Mouse (Mus musculus) R1 (cell line): ENCODE data around the gene Olfr95.
"Not testable (repeated sequence)": the region's sequence is repeated elsewhere in the genome, so short reads cannot be mapped to it uniquely, and the experiment has no call there.

Experiments used
- DNase-seq: peaks from one replicate; pipeline ENCODE4 v3.0.0-alpha.2; 2018; ENCODE audit warnings: low read depth, low spot score

Olfr95 gene

GRCm38 (mm10) chr17:37213018-37213417, at the start of gene Olfr95:
Olfr95 (minus strand) TSS chr17:37213118.
- no peak for DNase-seq

- peak; percentile 62 for DNase-seq
Observed at GRCm38 (mm10) chr17:37250544-37250943, 37.6 kb upstream of the Olfr95 start.

GRCm38 (mm10) chr17:37249460-37249859, 36.5 kb upstream of the Olfr95 start:
- DNase-seq: no peak

- DNase-seq: peak; percentile 74
Observed at GRCm38 (mm10) chr17:37246715-37247114, 33.8 kb upstream of the Olfr95 start.

- peak; percentile 41 for DNase-seq
Observed at GRCm38 (mm10) chr17:37242198-37242597, 29.3 kb upstream of the Olfr95 start.

GRCm38 (mm10) chr17:37237230-37237629, 24.3 kb upstream of the Olfr95 start, which contains the start of gene Olfr97:
Olfr97 (minus strand) TSS chr17:37237330.
- not testable (repeated sequence) for DNase-seq

GRCm38 (mm10) chr17:37221879-37222278, 9.0 kb upstream of the Olfr95 start:
- peak; percentile 23 for DNase-seq

- DNase-seq: no peak
Observed at GRCm38 (mm10) chr17:37219846-37220245, 6.9 kb upstream of the Olfr95 start, which contains the start of gene Olfr96. Olfr96 (plus strand) TSS chr17:37220146.

- DNase-seq: no peak
Observed at GRCm38 (mm10) chr17:37218486-37218885, 5.6 kb upstream of the Olfr95 start.

- peak; percentile 69 for DNase-seq
Observed at GRCm38 (mm10) chr17:37210884-37211768, 1.8 kb downstream of the Olfr95 start.

- DNase-seq: no peak
Observed at GRCm38 (mm10) chr17:37203917-37204236, 9.0 kb downstream of the Olfr95 start.

GRCm38 (mm10) chr17:37203206-37203916, 9.6 kb downstream of the Olfr95 start:
- DNase-seq: peak; percentile 83

- DNase-seq: no peak
Observed at GRCm38 (mm10) chr17:37200894-37201293, 12.0 kb downstream of the Olfr95 start, which contains the start of gene Olfr94. Olfr94 (minus strand) TSS chr17:37200994.

- peak; percentile 48 for DNase-seq
Observed at GRCm38 (mm10) chr17:37196845-37197724, 15.8 kb downstream of the Olfr95 start.

- no peak for DNase-seq
Observed at GRCm38 (mm10) chr17:37194782-37195181, 18.1 kb downstream of the Olfr95 start.

GRCm38 (mm10) chr17:37193656-37194055, 19.3 kb downstream of the Olfr95 start, which contains the start of gene Ubd:
Ubd (plus strand) TSS chr17:37193892.
- DNase-seq: no peak

- no peak for DNase-seq
Observed at GRCm38 (mm10) chr17:37193032-37193431, 19.9 kb downstream of the Olfr95 start.

GRCm38 (mm10) chr17:37190711-37191110, 22.2 kb downstream of the Olfr95 start:
- peak; percentile 78 for DNase-seq

- DNase-seq: no peak
Observed at GRCm38 (mm10) chr17:37185474-37185873, 27.4 kb downstream of the Olfr95 start.

GRCm38 (mm10) chr17:37161394-37161793, 51.5 kb downstream of the Olfr95 start, which contains the start of gene Olfr93:
Olfr93 (minus strand) TSS chr17:37161494.
- no peak for DNase-seq
